Mouse (Mus musculus) embryonic facial prominence, embryonic 15.5 days (tissue): ENCODE data around the gene Ppat. TPM values are rescaled to one million over a fixed set of nuclear protein-coding genes. Genes with fewer than 3 reads are reported as not detected.
"Not testable (repeated sequence)": the region's sequence is repeated elsewhere in the genome, so short reads cannot be mapped to it uniquely, and the experiment has no call there.

Source experiments
- ATAC-seq: fragments of 200-750 bp; cut with Nextera tagmentation; 2 replicates; pipeline ENCODE4 v1.8.0; 2017; ENCODE audit warnings: low read depth, moderate TSS enrichment; ENCODE audit not compliant: insufficient number of reproducible peaks, low FRiP score, low TSS enrichment
- H3K27ac ChIP-seq: fragments of 300-500 bp; sonication (generic); replicated peaks from 2 replicates; pipeline ENCODE4 v1.5.1; 2015; ENCODE audit warnings: mild to moderate bottlenecking, inconsistent platforms
- H3K27me3 ChIP-seq: fragments of 300-500 bp; sonication (generic); 2 replicates; pipeline ENCODE4 v1.6.1; 2015; ENCODE audit warnings: inconsistent platforms
- H3K36me3 ChIP-seq: fragments of 300-500 bp; sonication (generic); 2 replicates; pipeline ENCODE4 v1.6.1; 2015; ENCODE audit warnings: mild to moderate bottlenecking, inconsistent platforms
- H3K4me1 ChIP-seq: fragments of 300-500 bp; sonication (generic); 2 replicates; pipeline ENCODE4 v1.6.1; 2015; ENCODE audit warnings: inconsistent platforms
- H3K4me2 ChIP-seq: fragments of 300-500 bp; sonication (generic); replicated peaks from 2 replicates; pipeline ENCODE4 v1.6.1; 2015; ENCODE audit warnings: mild to moderate bottlenecking, inconsistent platforms
- H3K4me3 ChIP-seq: fragments of 300-500 bp; sonication (generic); replicated peaks from 2 replicates; pipeline ENCODE4 v1.5.1; 2015; ENCODE audit warnings: mild to moderate bottlenecking, inconsistent platforms
- H3K9ac ChIP-seq: fragments of 300-500 bp; sonication (generic); 2 replicates; pipeline ENCODE4 v1.6.1; 2015; ENCODE audit warnings: inconsistent platforms
- H3K9me3 ChIP-seq: fragments of 300-500 bp; sonication (generic); replicated peaks from 2 replicates; pipeline ENCODE4 v1.6.1; 2016; ENCODE audit warnings: inconsistent platforms
- WGBS: fragments of 180-500 bp; shearing (Covaris S2); methylation state at CpG from one replicate; pipeline ENCODE4 v1.1.7; 2015; 5-methylcytosine and 5-hydroxymethylcytosine counted together
- polyA plus RNA-seq: library from polyadenylated mRNA; unstranded; fragments of >200 nt; fragmentation: Nextera tagmentation; extraction: Ambion mirVana; gene quantifications from 2 replicates; pipeline ENCODE4 v1.2.1, GENCODE M21; 2015

The Ppat gene
- polyA plus RNA-seq, 1 experiment from 2014 or later: 17.1 TPM

DNA sequence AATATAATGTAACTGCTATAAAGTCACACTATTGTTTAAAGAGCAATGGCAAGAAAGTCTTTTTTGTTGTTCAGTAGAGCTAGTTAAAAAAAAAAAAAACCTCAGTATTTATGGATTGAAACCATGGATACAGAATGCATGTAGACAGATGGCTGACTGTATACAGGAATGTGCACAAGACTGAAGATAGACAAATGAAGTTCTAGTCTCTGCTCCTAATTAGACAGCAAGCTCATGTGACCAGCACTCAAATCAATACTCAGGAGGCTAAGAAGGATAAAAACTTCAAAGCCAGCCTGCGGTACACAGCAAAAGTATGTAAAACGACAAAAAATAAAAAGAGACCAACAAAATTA lies 5.7 kb downstream of the Ppat start:
- 0 out of 2 replicates have a peak, but pooled peaks cover 2% of the 10 kb centered on the region for H3K36me3 ChIP-seq
- no peaks in the 10 kb centered on the region for H3K27me3 ChIP-seq
- WGBS: 47% methylated on average over 2 of the region's 2 CpGs
- no peaks in the 10 kb centered on the region for H3K9me3 ChIP-seq
- H3K4me1 ChIP-seq: peaks cover 17% of the 10 kb centered on the region
- no peak overlapping the region for H3K9ac ChIP-seq
- H3K4me2 ChIP-seq: no peak overlapping the region
- no peak overlapping the region for H3K4me3 ChIP-seq
- H3K27ac ChIP-seq: no peak overlapping the region
- no peak for ATAC-seq

DNA sequence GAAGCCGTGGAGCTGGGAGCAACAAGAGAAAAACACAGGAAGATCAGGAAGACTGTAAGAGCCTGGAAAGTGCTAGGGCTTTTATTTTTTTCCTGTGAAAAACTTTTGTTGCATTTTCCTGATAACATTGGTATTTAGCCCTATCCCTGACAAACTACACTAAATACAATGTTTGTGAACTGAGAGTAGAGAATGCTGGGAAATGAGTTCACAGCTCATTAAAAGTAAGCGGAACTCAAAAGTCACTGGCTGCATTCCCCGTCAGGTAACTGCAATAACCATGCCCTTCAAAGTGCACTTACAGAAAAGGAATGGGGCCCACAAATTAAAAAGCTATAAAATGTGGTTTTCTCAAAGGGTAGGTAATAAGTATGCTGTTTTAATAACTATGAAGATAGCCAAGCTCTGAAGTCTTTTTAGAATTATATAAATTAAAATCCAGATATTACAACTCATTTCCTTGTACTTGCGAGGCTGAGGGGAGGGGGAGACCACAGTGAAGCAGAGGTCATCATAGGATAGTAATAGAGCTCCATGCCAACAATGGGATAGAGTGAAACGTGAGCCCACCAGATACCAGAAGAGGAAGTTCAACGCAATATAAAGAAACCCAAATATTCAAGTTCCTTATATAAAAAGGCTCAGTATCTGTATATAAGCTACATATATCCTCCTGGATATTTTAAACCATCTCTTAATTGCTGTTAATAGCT lies 6.3 kb downstream of the Ppat start:
- no peak overlapping the region for H3K4me2 ChIP-seq
- ATAC-seq: no peak
- no peaks in the 10 kb centered on the region for H3K9me3 ChIP-seq
- no peaks in the 10 kb centered on the region for H3K27me3 ChIP-seq
- peaks cover 13% of the 10 kb centered on the region for H3K4me1 ChIP-seq
- H3K36me3 ChIP-seq: 0 out of 2 replicates have a peak, but pooled peaks cover 5% of the 10 kb centered on the region
- 69% methylated on average over 6 of the region's 6 CpGs for whole genome bisulfite sequencing
- H3K27ac ChIP-seq: no peak overlapping the region
- H3K4me3 ChIP-seq: no peak overlapping the region
- no peak overlapping the region for H3K9ac ChIP-seq

DNA sequence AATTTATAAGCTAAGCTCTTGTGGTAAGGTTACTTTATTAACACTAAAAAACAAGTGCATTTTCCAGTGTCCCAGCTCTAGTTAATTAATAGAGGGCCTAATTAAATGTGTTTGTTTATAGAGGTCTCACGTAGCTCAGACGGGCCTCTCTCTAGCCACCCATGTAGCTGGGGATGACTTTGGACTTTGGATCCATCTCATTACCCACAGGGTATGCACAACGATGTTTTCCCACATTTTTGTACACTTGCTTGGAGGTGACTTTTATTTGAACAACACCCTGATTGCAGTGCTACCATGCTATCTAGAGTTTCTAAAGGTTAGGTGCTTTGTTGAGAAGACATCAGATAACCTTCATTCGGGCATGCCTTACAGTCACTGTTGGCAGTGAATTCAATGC lies 8.9 kb downstream of the Ppat start:
- 91% methylated on average over 4 of the region's 4 CpGs for WGBS
- ATAC-seq: no peak
- H3K36me3 ChIP-seq: peaks cover 13% of the 10 kb centered on the region; the same call in 1 of the 2 replicates
- peaks cover 6% of the 10 kb centered on the region; the same call in 1 of the 2 replicates for H3K4me1 ChIP-seq
- no peak overlapping the region for H3K4me2 ChIP-seq
- H3K9me3 ChIP-seq: no peaks in the 10 kb centered on the region
- no peak overlapping the region for H3K9ac ChIP-seq
- no peak overlapping the region for H3K27ac ChIP-seq
- H3K4me3 ChIP-seq: no peak overlapping the region
- no peaks in the 10 kb centered on the region for H3K27me3 ChIP-seq

DNA sequence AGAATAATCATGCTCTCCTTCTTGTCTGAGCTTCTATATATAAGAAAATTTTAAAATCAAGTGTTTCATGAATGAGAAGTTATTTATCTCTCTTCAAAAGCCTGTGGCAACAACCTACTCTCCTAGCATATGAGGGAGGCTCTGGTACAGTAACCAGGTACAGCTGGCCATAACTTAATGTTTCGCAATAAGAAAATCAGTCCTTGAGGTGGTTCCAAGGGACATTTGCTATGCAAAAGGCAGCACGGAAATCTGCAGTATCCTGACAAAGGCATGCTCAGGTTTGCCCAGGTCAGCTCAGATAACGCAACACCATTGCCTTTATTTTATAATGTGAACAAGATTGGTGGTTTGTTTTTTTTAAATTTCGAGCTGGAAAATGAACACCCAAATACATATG lies 9.4 kb downstream of the Ppat start:
- Histone ChIP-seq H3K9ac (no peak overlapping the region), H3K4me1 (peaks cover 6% of the 10 kb centered on the region; the same call in 1 of the 2 replicates), H3K4me3 (no peak overlapping the region), H3K27me3 (no peaks in the 10 kb centered on the region), H3K9me3 (no peaks in the 10 kb centered on the region), H3K4me2 (no peak overlapping the region), H3K36me3 (peaks cover 13% of the 10 kb centered on the region; the same call in 1 of the 2 replicates), H3K27ac (no peak overlapping the region)
- 73% methylated on average over 4 of the region's 4 CpGs for WGBS
- no peak for ATAC-seq

DNA sequence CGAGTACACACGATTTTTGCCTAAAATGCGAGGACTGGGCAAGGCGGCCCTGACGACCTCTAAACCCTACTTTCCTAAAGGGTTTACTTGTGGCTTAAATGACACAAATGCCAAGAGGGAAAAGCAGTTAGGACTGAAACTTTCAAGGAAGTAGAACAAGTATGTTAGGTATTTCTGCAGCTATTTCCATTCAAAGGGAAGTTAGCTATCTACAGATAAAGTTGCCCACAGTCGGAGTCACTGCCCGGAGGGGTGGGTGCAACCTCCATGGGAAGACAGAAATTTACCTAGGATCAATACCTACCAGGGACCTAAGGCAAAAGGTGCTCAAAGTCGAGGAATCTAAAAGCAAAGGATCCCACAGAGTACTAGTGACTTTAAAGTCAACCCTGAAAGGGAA lies 11.7 kb downstream of the Ppat start:
- Histone ChIP-seq H3K27me3 (no peaks in the 10 kb centered on the region), H3K4me3 (no peak overlapping the region), H3K4me1 (no peaks in the 10 kb centered on the region), H3K4me2 (no peak overlapping the region), H3K9ac (no peak overlapping the region), H3K27ac (no peak overlapping the region), H3K36me3 (peaks cover 13% of the 10 kb centered on the region; the same call in 1 of the 2 replicates), H3K9me3 (no peaks in the 10 kb centered on the region)
- no peak for ATAC-seq
- 91% methylated on average over 8 of the region's 8 CpGs for WGBS

DNA sequence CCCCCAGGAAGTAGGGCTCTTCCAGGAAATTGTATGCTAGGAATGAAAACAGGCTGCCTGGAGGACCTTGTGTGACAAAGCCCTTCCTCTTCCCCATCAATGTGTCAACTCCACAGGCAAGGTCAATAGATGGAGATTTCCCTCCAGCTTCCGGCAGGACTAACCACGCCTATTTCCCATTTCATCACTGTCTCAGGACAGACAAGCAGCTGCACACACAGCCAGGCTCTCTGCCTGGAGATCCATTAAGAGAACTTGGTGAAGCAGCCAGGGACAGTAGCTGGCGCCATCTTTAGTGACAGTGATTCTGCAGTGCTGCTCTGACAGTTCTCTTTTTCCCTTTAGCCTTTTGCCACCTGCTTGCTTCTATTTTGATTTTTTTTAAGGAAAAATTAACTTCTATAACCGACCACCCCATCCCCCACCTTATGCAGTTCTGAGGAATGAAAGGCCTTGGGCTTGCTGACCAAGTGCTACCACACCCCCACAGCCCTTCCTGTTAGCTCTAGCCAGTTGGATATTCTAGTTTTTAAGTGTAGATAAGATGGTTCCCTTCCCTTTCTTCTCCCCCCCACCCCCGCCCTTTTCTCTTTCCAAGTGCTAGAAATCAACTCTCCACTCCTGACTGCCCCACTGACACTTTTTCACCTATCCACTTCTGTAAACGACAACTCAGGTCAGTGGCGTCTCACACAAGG lies 22.0 kb downstream of the Ppat start:
- H3K4me1 ChIP-seq: peaks cover 5% of the 10 kb centered on the region
- ATAC-seq: no peak
- no peak overlapping the region for H3K9ac ChIP-seq
- H3K36me3 ChIP-seq: peaks cover 19% of the 10 kb centered on the region
- WGBS: 66% methylated on average over 7 of the region's 7 CpGs
- H3K27ac ChIP-seq: peak overlapping the region; percentile 48; the same call in 1 of the 2 replicates
- H3K4me3 ChIP-seq: no peak overlapping the region
- no peaks in the 10 kb centered on the region for H3K27me3 ChIP-seq
- H3K9me3 ChIP-seq: no peaks in the 10 kb centered on the region
- H3K4me2 ChIP-seq: peak overlapping the region; percentile 38; the same call in 1 of the 2 replicates

DNA sequence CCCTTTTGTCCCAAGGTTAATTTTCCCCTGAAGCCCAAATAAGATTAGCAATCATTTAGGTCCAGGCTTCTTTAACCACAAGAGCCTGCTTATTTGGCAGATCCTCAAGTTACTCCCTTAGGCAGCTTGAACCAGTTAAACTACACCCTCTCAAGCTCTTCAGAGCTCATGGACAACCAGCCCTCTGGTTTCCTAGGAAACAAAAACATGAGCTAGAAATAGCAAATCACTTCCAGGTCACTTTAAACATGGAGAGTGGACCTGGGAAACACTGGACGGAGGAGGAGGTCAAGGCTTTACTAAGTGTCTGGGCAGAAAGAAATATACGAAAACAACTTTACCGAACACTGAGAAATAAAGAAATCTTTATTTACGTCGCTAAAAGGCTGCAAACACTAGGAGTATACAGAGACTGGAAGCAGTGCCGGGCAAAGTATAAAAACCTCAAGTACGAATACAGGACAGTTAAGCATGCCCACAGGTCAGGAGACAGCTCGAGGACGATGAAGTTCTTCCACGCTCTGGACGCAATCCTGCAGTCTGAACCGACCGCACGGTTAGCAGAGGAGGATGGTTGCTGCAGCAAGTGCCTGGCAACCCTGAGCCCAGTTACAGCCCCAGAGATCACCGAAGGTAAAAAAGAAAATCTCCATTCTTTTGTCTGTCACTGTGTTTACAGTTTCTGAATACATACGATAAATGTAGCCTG lies 23.1 kb downstream of the Ppat start:
- peaks cover 5% of the 10 kb centered on the region for H3K4me1 ChIP-seq
- H3K4me2 ChIP-seq: peak overlapping the region; percentile 38
- H3K27ac ChIP-seq: peak overlapping the region; percentile 81
- no peak overlapping the region for H3K9ac ChIP-seq
- H3K4me3 ChIP-seq: peak overlapping the region; percentile 27
- WGBS: 37% methylated on average over 16 of the region's 16 CpGs
- H3K9me3 ChIP-seq: no peaks in the 10 kb centered on the region
- no peaks in the 10 kb centered on the region for H3K27me3 ChIP-seq
- ATAC-seq: 0 out of 2 replicates have a peak, but pooled peaks have one; percentile 65
- H3K36me3 ChIP-seq: peaks cover 19% of the 10 kb centered on the region

DNA sequence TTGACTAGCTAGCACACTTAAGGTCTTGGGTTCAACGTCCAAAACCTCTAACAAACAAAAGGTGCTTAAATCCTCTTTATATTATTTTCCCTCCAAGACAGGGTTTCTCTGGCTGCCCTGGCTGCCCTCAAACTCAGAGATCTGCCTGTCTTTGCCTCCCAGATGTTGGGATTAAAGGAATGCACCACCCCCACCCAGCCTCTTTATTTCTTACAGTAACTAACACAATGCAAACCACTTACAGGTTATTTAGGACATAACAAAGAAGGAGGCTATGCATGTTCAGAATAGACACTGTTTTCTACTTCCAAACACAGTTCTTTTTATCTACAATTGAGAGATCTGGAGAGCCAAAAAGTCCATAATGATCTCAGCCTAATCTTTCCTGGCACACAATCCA lies 27.1 kb downstream of the Ppat start:
- no peaks in the 10 kb centered on the region for H3K9me3 ChIP-seq
- H3K9ac ChIP-seq: no peak overlapping the region
- no peak for ATAC-seq
- H3K27ac ChIP-seq: no peak overlapping the region
- peaks cover 5% of the 10 kb centered on the region for H3K4me1 ChIP-seq
- H3K4me3 ChIP-seq: no peak overlapping the region
- no peak overlapping the region for H3K4me2 ChIP-seq
- 79% methylated on average over 1 of the region's 1 CpGs for WGBS
- peaks cover 37% of the 10 kb centered on the region for H3K36me3 ChIP-seq
- H3K27me3 ChIP-seq: no peaks in the 10 kb centered on the region

DNA sequence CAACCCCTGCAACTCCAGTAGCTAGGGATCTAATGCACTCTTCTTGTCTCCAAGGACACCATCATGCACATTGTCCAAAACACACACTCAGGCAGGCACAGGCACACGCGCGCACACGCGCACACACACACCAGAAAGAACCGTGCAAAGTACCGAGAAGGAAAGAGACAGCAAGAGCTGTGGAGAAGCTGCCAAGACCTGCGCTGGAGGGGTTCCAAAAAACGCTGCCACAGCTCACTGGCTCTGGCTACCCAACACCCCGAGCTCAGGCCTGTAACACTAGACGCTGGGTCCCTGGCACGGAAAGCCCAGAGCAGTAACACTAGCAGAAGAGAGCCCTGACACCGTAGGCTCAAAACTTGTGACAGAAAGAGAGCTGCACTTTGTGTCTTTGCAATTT lies 27.9 kb downstream of the Ppat start:
- H3K9ac ChIP-seq: no peak overlapping the region
- H3K27ac ChIP-seq: 0 out of 2 replicates have a peak overlapping the region, but pooled peaks have one; percentile 7
- H3K4me2 ChIP-seq: no peak overlapping the region
- H3K4me1 ChIP-seq: peaks cover 3% of the 10 kb centered on the region
- peaks cover 44% of the 10 kb centered on the region for H3K36me3 ChIP-seq
- H3K27me3 ChIP-seq: no peaks in the 10 kb centered on the region
- peak; percentile 61 for ATAC-seq
- no peak overlapping the region for H3K4me3 ChIP-seq
- WGBS: 67% methylated on average over 13 of the region's 13 CpGs
- H3K9me3 ChIP-seq: no peaks in the 10 kb centered on the region

DNA sequence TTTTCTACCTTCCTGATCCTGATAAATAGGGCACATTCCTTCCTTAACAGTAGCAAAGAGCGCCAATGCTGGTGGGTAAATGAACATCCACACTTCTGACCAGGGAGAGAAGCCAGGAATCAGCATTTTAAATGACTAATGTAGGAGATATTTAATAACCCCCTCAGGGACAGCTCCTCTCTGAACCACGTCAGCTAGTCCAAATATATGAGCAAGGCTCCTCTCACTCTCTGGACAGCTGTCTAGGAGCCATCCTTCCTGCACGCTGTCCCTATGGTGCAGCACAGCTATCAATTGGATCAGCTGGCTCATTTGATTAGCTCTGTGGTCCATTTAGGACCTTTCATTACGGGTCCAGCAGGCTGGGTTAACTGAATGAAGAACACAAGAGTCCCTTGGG lies 28.5 kb downstream of the Ppat start:
- peaks cover 49% of the 10 kb centered on the region for H3K36me3 ChIP-seq
- no peaks in the 10 kb centered on the region for H3K27me3 ChIP-seq
- no peak overlapping the region for H3K4me3 ChIP-seq
- H3K9ac ChIP-seq: no peak overlapping the region
- no peak overlapping the region for H3K27ac ChIP-seq
- no peaks in the 10 kb centered on the region for H3K9me3 ChIP-seq
- 84% methylated on average over 4 of the region's 4 CpGs for WGBS
- ATAC-seq: no peak
- H3K4me1 ChIP-seq: no peaks in the 10 kb centered on the region
- H3K4me2 ChIP-seq: no peak overlapping the region

DNA sequence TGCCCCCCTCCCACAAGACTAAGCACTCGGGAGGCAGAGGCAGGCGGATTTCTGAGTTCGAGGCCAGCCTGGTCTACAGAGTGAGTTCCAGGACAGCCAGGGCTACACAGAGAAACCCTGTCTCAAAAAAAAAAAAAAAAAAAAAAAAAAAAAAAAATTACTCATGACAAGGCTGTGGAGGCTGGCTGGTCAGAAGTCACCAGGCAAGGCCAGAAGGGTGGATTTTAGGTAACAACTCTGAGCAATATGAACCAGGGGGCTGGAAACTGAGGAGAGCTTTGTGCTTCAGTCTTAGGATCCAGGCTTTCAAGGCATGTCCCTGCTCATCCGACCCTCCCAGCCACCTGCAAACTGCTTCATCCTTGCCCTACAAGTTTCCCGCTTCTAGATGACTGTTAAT lies 38.9 kb downstream of the Ppat start:
- not testable (repeated sequence) for H3K9ac ChIP-seq, H3K4me1 ChIP-seq, H3K27me3 ChIP-seq, H3K4me2 ChIP-seq, H3K27ac ChIP-seq, H3K4me3 ChIP-seq, ATAC-seq, H3K9me3 ChIP-seq
- 95% methylated on average over 5 of the region's 5 CpGs for WGBS
- peaks cover 20% of the 10 kb centered on the region for H3K36me3 ChIP-seq
